Mouse (Mus musculus) stomach, embryonic 15.5 days (tissue): ENCODE results near the gene Rars. TPM values are rescaled to one million over a fixed set of nuclear protein-coding genes. Genes with fewer than 3 reads are reported as not detected.

Experiments
- ATAC-seq: fragments of 200-750 bp; cut with Nextera tagmentation; 2 replicates; pipeline ENCODE4 v1.8.0; 2017; ENCODE audit warnings: low read depth, moderate number of reproducible peaks, moderate TSS enrichment; ENCODE audit not compliant: insufficient read depth, low FRiP score
- H3K27ac ChIP-seq: fragments of 300-500 bp; sonication (generic); 2 replicates; pipeline ENCODE4 v1.5.1; 2015; ENCODE audit warnings: mild to moderate bottlenecking, inconsistent platforms
- H3K27me3 ChIP-seq: fragments of 300-500 bp; sonication (generic); replicated peaks from 2 replicates; pipeline ENCODE4 v1.6.1; 2015; ENCODE audit warnings: inconsistent platforms
- H3K36me3 ChIP-seq: fragments of 300-500 bp; sonication (generic); 2 replicates; pipeline ENCODE4 v1.6.1; 2015; ENCODE audit warnings: inconsistent platforms
- H3K4me1 ChIP-seq: fragments of 300-500 bp; sonication (generic); 2 replicates; pipeline ENCODE4 v1.6.1; 2015; ENCODE audit warnings: inconsistent platforms
- H3K4me2 ChIP-seq: fragments of 300-500 bp; sonication (generic); 2 replicates; pipeline ENCODE4 v1.6.1; 2015; ENCODE audit warnings: mild to moderate bottlenecking, inconsistent platforms
- H3K4me3 ChIP-seq: fragments of 300-500 bp; sonication (generic); replicated peaks from 2 replicates; pipeline ENCODE4 v1.5.1; 2015; ENCODE audit warnings: inconsistent platforms
- H3K9ac ChIP-seq: fragments of 300-500 bp; sonication (generic); 2 replicates; pipeline ENCODE4 v1.6.1; 2015; ENCODE audit warnings: inconsistent platforms
- H3K9me3 ChIP-seq: fragments of 300-500 bp; sonication (generic); 2 replicates; pipeline ENCODE4 v1.6.1; 2016; ENCODE audit warnings: inconsistent platforms
- WGBS: fragments of 180-500 bp; shearing (Covaris S2); methylation state at CpG from one replicate; pipeline ENCODE4 v1.1.7; 2015; 5-methylcytosine and 5-hydroxymethylcytosine counted together
- microRNA counts: library from miRNA; unstranded; fragments of <30 nt; microRNA quantifications from one replicate; lab custom pipeline; 2016
- microRNA-seq: library from miRNA; unstranded; fragments of <30 nt; microRNA quantifications from one replicate; pipeline ENCODE4, GENCODE M21; 2016
- polyA plus RNA-seq: library from polyadenylated mRNA; unstranded; fragments of >200 nt; fragmentation: Nextera tagmentation; extraction: Ambion mirVana; gene quantifications from 2 replicates; pipeline ENCODE4 v1.2.1, GENCODE M21; 2015

Gene Rars
- polyA plus RNA-seq, 1 experiment from 2014 or later, result 81.6 TPM

GRCm38 (mm10) chr11:35760001-35760626 is 74.2 kb downstream of the Rars start:
- no peak for ATAC-seq
- H3K36me3 ChIP-seq, result no peaks in the 10 kb centered on the region
- no peak overlapping the region for H3K4me2 ChIP-seq
- no peak overlapping the region for H3K27ac ChIP-seq
- no peak overlapping the region for H3K4me3 ChIP-seq
- H3K4me1 ChIP-seq, result no peaks in the 10 kb centered on the region
- H3K27me3 ChIP-seq, result no peaks in the 10 kb centered on the region
- WGBS, result 81% methylated on average over 7 of the region's 7 CpGs
- no peak overlapping the region for H3K9ac ChIP-seq
- H3K9me3 ChIP-seq, result no peaks in the 10 kb centered on the region

MicroRNA genes within 50 kb of the gene (microRNA counts, 519-probe panel; counts per million panel counts)
- microRNA mmu-miR-103 (lab: Ali Mortazavi, UCI), result 3,539 counts per million, percentile 89 among the panel's probes with 10 or more counts

Small RNA genes lying within 50 kb of the gene (microRNA-seq; reads per million reads assigned to microRNA genes)
- 3.1 reads per million, percentile 12 among the genes with 10 or more reads in this experiment for gene Mir103-1

Other genes with a start within 250 kb of the Rars start
- gene Pank3, start 65.0 kb downstream of the Rars start, polyA plus RNA-seq, result 16.2 and 17.6 TPM in 2 replicates
- 0.57 and 0.90 TPM in 2 replicates for gene Fbll1, start 35.6 kb downstream of the Rars start, polyA plus RNA-seq
- gene Wwc1, start 146.0 kb upstream of the Rars start, polyA plus RNA-seq, result 10.9 and 12.6 TPM in 2 replicates